Mouse (Mus musculus) right cerebral cortex, postnatal 14 days (tissue): ENCODE results near the gene Fdxr.

ENCODE experiments used
- DNase-seq: peaks from one replicate; pipeline ENCODE4 v3.0.0; 2022

Fdxr gene

DNA sequence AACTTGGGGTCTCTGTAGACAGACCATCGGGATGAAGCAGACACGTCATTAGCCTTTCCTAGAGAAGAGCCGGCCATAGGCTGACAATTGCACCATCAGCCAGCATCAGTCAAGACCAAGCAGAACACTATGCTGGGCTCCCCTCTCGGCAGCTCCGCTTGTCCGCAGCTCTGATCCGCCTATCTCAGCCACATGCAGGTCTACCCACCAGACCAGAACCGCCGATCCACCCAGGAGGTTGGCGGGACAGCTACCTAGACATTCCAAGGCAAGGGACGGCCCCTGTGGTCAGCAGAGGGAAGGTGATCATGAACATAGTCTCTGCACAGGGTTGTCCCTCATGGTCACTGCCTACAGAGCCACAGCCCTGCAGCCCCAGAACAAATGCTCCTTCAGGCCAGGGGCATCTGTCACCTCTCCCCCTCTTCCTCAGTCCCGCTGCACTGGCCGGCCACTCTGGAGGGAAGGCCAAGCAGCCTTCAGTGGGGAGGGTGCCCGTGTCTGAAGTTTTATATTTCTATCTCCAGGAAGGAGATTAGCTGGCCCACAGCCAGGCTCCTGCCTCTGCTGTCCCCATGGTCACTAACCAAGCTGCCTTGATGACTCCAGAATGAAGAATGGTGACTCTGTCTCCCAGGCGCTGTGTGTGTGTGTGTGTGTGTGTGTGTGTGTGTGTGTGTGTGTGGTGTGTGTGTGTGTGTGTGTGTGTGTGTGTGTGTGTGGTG is 42.4 kb downstream of the Fdxr start:
- no peak for DNase-seq

DNA sequence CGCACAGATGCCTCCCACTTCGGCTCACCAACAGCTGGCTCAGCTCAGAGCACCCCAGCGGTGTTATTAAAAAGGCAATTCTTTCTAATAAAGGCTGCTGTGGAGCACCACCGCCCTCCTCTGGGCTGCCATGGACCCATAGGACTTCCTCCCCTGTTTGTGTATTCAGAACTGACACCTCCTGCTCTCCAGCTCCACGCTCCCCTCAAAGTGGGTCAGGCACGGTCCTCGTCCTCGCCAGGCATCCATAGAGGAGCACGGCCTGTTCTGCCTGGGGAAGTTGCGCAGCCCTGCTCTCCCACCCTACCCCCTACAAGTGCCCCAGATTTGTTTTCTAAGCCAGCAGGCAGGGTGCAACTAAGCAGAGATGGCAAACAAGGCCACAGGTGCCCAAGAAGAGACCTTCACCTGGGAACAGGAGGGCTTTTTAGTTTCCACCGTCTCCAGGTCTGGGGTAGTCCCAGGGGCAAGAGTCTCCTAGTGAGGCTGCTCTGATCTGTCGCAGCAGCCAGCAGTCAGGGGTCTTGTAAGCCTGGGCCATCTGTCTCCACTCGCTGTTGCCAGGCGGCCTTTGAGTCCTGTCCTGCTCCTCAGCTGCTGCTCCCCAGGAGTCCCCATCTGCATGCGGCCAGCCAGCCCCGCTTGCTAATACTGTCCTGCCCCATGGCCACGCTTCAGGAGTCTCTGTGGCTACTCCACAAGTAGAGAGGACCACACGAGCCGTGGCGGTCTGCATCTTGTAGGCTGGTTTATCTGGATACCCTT is 43.1 kb downstream of the Fdxr start:
- no peak for DNase-seq

DNA sequence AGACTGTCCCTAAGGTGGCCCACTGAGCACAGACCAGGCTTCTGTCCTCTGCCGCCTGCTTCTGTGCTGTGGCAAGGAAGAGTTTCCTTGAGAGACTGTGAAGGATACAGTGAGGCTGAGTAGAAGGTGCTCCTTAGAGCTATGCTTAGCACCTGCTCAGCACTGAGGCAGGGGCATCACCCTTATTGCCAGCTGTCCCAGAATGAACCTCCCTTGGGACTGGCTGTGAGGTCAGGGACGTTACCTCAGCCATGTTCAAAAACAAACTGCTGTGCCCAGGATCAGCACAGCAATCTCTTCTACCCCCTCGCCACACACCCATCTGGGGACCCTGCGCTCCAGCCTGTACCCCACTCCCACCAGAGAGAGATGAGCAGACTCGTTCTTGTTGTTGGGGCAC is 44.0 kb downstream of the Fdxr start:
- no peak for DNase-seq

DNA sequence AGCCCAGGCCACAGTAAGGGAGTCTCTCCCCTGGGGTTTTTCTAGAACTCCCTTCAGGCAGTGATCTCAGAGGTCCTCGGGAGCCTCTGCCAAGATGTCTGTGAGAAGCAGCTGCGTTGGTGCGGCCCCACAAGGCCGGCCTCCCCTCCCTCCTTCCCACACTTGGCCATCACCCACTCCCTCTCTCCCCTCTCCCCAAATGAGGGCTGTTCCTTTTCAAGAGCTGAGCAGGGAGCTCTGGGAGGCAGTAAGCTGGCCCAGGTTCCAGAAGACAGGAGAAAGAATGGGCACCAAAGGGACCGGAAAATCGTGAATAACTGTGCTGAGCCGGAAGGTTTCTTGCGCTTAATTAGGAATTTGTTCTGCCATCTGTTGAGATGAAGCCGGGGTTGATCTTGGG is 44.9 kb downstream of the Fdxr start:
- DNase-seq = no peak

DNA sequence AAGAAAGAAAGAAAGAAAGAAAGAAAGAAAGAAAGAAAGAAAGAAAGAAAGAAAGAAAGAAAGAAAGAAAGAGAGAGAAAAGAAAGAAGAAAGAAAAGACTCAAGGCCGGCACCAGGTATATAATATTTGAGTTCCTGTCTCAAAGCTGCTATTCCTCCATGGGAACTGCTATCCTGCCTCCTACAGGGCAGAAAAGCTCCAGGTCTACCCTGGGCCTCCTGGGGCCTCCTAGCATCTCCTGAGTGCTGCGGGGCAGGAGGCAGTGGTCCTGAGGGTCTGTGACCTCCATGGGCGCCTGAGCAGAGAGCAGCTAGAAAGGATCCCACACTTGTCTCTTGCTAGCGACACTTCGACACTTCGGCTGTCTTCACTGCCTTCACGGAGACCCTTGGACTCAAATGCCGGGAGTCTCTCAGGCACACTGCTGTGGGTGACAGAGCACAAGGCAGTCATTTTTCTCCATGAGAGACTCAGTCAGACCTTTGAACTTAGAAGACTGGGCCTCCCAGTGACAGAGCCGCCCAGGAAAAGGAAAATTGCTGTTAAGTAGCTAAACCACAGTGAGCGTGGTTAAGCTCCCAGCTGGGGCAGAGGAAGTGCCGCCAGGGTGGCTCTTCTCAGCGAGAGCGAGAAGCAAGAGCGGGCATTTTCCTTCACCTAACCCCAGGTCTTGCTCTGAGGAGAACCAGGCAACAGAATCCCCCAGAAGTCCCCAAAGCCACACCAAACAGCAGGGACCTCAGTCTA is 45.5 kb downstream of the Fdxr start:
- DNase-seq = no peak

DNA sequence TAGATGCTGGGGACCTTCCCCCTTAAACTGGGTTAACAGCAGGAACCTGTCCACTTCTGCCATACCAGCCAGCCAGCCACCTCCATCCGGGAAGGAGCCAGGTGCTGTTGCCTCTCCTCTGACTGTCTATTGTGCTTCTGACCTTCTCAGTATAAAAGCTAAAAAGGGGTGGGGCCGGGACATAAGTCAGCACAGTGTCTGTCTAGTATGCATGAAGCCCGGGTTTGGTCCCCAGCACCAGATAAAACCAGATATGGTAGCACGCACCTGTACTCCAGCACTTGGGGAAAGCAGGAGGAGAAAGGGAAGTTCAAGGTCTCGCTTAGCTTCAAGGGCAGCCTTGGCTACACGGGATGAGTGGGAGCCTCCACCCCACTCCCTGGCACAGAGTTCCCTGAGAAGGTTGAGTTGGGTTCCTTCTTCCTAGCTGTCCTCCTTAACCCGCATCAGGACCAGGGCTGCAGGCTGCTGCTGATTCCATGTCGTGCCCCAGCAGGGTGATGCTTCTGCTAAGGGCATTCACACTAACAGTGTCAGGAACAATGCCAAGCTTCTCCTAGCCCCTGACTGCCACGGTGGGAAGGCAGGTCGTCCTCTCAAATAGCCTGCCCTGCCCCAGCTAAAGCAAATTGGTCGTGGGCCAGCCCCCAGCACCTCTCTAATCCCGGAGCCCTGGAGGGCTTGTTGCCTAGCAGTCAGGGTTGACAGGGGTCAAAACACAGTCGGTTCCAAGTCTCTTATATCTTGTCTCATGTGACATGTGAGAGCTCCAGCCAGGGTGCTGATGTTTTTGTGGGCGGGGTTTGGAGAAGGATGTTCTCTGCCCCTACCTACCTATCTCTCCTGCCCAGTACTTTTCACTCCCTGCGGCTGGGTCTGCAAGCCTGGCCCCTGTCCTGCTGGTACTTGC is 47.6 kb downstream of the Fdxr start:
- DNase-seq = no peak

DNA sequence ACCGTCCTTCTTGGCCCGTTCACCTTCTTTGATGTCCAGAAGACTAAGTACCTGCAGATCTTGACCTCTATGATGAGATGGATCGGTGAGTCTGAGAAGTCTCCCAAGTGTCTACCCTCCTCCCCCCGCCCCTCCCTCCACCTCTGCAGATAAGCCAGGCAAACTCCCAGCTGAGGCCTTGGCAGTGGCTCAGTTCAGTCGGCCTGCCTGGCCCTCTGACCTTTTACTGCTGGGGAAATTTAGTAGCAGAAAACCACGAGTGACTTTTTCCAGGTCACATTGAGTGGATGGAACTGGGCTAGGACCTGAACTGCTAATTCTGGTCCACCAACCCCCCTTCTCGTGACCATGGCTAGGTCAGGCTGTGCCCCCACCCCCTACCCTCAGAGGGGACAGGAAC is 48.4 kb downstream of the Fdxr start:
- DNase-seq = no peak

DNA sequence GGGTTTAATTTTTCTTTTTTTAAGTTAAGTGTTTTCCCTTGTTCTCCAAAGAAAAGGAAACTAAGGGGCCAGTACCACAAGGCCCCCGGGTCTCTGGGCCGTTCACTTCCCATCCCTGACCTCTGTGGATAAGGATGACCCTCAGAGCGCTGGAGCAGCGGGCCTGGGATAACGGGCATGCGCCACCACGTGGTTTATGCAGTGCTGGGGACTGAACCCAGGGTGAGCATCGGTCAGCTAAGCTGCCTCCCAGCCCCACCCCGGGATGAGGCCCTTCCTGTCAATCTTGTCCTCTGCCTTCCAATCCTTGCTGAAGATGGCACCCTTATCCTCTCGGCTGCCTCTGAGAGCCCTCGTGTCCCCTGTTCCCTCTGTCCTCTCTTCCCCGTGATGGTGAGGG is 49.2 kb downstream of the Fdxr start:
- DNase-seq = no peak

DNA sequence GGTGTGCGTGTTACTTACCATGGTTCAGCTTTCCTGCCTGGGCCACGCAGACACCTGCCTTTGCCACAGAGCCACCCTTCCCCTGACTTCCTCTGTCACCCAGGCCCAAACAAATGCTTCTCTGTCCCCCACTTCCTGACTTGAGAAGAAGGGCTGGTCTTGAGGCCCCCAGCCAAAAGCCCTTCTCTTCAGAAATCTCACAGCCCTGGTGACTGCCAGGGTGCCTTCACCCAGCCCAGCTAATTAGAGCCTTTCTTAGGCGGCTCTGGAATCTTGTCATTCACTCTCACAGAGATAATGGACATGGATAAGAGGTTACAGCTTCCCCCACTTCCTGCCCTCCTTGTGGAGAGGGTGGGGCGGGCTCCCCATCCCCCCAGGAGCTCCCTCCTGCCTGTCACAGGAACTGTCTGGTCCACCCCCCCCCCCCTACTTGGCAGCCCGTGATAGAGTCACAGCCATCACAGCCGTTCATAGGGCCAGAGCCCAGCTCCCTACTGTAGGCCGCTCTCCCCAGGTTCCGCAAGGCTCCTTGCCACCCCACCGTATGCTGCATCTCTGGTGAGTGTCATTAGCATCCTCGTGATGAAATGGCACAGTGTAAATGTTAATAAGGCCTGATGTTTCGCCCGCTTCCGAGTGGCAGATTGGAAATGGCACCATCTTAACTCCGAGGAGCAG is 49.9 kb downstream of the Fdxr start:
- no peak for DNase-seq

DNA sequence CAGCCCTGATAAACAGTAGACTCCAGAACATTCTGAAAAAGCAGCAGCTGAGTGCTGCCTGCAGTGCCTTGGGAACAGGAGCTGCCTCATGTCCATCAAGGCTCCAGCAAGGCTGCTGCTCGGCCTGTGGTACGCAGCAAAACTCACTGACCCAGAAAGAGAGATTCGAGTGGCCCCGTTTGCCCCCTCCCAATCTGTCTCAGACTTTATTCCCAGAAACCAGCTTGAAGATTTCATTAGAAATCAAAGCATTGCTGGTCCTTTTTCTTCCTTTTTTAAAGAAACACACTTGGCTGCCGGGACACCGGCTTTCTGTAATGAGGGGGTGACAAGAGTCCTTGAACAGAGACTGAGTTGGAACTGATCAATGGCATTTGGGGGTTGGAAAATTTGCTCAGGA is 51.5 kb downstream of the Fdxr start:
- no peak for DNase-seq

DNA sequence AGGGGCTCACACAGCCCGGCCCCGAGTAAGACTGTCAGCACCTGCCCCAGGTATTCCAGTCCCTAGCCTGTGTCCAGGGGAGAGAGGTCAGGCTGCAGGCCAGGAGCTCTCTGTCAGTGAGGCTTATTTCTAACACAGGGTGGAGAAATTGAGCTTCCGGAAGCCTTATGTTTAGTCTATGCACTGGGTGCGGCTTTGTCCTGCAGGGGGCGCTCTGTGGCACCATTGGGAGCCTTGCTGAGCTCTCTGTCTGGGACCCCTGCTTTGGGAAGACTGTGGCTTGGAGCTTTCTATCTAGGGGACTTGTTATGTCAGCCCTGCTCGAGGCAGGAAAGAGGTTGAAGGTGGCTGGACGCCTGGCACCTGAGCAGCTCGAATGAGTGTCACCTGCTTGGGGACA is 52.0 kb downstream of the Fdxr start:
- peak; percentile 75 for DNase-seq

DNA sequence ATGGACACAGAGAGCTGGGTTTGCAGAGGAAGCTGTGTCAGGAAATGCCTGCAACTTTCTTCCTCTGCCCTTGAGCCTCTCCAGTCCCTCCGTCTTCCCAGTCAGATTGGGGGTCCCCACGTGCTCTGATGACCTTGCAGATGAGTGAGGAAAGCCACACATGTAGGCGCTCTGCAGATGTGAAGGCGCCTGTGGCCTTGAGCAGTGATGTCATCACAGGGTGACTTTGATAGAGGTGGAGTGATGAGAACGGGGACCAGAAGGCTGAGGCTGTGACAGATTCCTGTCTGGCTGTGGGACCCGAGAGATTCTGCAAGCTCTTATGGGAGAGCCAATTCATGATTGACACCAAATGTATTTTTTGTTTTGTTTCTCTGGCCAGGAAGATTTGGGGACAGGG is 53.0 kb downstream of the Fdxr start:
- DNase-seq = no peak

DNA sequence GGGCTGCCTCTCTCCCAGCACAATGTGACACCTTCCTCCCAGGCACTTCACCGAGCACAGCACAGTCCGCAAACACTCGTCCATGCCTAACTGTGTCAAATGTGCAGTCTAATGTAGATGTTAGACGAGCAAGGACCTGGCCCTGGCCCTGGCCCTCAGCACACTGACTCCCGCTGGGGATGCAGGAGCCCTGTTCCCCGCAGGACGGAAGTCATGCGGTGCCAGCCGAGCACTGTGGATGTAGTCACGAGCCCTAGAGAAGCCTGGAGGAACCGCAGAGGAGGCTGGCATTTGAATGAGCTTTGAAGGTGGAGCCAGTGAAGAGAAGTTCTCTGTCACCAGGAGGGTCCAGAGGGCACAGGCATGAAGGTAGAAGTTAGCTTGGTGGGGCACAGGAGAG is 53.4 kb downstream of the Fdxr start:
- no peak for DNase-seq

DNA sequence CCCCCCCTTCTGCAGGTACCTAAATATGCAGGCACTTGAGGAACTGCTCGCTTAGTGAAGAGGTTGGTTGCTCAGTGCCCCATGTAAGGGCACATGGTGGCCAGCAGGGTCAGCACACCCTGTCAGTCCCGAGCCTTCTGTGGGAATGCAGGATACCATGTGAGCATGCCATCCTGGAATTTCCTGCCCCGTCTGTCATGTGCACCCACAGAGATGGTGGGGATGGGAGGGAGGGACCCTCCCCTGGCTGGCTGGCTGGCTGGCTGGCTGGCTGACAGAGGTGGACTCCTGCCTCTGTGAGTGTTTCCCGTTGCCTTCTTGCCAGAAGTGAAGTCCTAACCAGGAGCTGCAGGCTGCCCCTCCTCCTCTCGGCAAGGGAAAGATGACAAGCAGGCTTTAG is 54.3 kb downstream of the Fdxr start:
- no peak for DNase-seq

DNA sequence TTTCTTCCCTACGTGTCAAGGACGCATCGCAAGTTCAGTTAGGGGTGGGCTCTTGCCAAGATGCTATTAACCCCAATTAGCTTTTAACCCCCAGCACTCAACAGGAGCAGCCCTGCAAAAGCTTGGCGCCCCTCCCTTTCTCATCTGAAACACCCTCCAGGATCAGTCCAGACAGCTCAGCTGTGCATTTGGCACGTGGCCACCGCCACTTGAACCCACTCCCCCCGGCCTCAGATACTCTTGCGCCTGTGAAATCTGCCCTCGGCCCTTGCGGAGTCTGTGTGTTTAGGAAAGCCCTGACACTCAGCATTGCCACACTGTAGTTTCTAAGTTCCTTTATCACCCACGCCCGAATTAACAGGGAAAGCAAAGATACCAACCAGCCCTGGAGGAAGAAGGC is 54.8 kb downstream of the Fdxr start:
- no peak for DNase-seq

DNA sequence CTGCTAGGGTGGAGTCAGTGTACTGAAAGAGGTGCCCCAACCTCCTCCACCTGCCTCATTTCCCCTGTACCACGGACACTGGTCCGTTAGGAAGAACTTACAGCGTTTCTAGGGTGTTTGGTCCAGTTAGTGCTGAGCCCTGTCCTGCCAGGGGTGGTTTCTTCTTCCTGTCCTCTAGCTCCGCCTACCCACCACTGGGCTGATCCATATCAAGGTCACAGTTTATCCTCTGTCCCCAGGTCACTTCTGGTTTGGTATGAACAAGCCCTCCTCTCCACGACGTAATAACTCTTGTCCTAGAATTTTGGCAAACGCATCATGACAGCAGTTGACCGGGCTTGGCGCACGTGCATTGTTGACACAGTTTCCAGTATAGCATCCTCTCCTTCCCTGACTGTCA is 57.2 kb downstream of the Fdxr start:
- DNase-seq = no peak

DNA sequence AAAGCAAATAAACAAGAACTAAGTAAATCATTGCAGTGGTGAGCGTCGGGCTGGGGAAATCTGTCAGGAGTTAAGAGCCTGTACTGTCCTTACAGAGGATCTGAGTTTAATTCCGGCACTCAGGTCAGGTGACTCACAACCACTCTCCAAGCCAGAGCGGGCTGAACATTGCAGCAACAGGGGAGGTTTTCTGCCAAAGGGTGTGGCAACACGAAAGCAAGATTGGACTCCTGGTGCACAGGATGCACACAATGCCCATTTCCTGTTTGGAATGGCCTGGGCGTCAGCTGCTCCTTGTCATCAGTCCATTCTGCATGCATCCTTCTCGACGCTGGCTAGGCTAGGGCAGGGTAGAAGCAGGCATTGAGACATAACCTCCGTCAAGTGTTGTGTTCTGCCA is 57.6 kb downstream of the Fdxr start:
- DNase-seq = no peak
